Mouse (Mus musculus): ENCODE measurements at regions not wholly inside any gene's neighbourhood (a gene's known extent, or its start where the extent isn't known, plus 50 kb on each side); places are given as distances from the start of the nearest gene placed in this dataset.

DNA sequence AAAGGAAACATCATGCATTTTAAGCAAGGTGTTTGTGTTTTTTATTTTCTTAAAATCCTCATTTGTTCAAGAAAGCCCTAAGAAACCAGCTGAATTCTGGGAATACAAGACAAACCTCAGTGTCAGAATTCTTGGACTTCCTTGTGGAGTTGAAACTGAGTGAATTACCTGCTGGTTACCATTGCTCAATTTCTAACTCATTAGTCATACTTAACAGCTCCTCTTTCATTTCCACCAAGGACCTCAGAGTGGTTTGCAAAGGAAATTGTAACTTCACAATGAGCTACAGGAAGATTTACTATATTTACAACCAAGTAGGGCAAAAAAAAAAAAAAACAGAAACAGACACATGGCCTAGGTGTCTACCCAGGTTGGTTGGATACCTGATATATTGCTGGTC lies 67.6 kb upstream of the Zcchc2 start:
- TF ChIP-seq CTCF (IDR thresholded peaks at IDR 0.05; ENCODE audit: control insufficient read depth, insufficient read depth, insufficient replicate concordance, low read depth, low read length) (no peak), POLR2A (IDR thresholded peaks at IDR 0.05; ENCODE audit: control insufficient read depth, low read depth, low read length) (no peak)
